Mouse (Mus musculus) liver, embryonic 11.5 days (tissue): ENCODE measurements around the gene Mt1. TPM values are rescaled to one million over a fixed set of nuclear protein-coding genes. Genes with fewer than 3 reads are reported as not detected.

Experiments used
- polyA plus RNA-seq: library from polyadenylated mRNA; unstranded; fragments of >200 nt; fragmentation: Nextera tagmentation; extraction: Ambion mirVana; gene quantifications from 2 replicates; pipeline ENCODE4 v1.2.1, GENCODE M21; 2014

The Mt1 gene
- polyA plus RNA-seq, 1 experiment from 2014 or later: 2,461 TPM

Other genes with a start within 250 kb of the Mt1 start
- 72.4 and 79.8 TPM in 2 replicates for gene Amfr, start 166.2 kb upstream of the Mt1 start, polyA plus RNA-seq
- gene Nudt21, start 142.1 kb upstream of the Mt1 start, polyA plus RNA-seq: 156 and 158 TPM in 2 replicates
- 12.2 and 13.2 TPM in 2 replicates for gene Ogfod1, start 141.9 kb upstream of the Mt1 start, polyA plus RNA-seq
- gene Bbs2, start 80.2 kb upstream of the Mt1 start, polyA plus RNA-seq: 8.7 and 9.5 TPM in 2 replicates
- gene Mt4, start 41.9 kb upstream of the Mt1 start, polyA plus RNA-seq: not detected in 2 replicates
- 0.64 and 0.95 TPM in 2 replicates for gene Mt3, start 26.5 kb upstream of the Mt1 start, polyA plus RNA-seq
- 785 and 795 TPM in 2 replicates for gene Mt2, start 6.4 kb upstream of the Mt1 start, polyA plus RNA-seq
- 106 and 124 TPM in 2 replicates for gene Nup93, start 35.5 kb downstream of the Mt1 start, polyA plus RNA-seq
- gene Slc12a3, start 150.1 kb downstream of the Mt1 start, polyA plus RNA-seq: not detected in 2 replicates
- 110 and 115 TPM in 2 replicates for gene Herpud1, start 207.4 kb downstream of the Mt1 start, polyA plus RNA-seq